ENCODE assay signal across 32 mouse cellular contexts in the genomic region with DNA sequence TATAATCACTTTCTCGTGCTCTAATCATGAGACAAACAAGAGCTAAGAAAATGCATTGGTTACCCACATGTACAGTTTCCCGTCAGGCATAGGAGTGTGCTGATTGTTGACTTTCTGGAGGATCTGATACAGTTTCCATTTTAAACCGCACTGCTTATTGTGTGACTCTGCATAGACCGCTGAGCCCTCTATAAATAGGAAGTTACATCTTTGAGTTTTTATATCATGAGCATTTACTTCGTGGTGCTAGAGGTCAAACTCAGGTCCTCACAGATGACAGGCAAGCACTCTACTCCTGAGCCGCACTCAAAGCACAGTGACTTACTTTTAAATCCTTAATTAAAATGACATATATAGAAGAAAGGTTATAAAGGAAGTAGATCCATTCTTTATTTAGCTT. TPM values are rescaled to one million over a fixed set of nuclear protein-coding genes. Genes with fewer than 3 reads are reported as not detected.
DNase-seq lines count a peak whose midpoint lies in the region; ATAC-seq and TF ChIP-seq lines count a peak whose summit lies in the region.
"Had no signal": no experiment of that assay in that cellular context is flagged by ENCODE, and none has a peak within 500 bp of the region (broad histone marks: within the 10 kb centered on the region; RNA-seq: fewer than 3 reads in every experiment).

No protein-coding gene starts in this region.

- no peaks in the 10 kb centered on the region for H3K9me3 ChIP-seq in heart, embryonic 11.5 days (replicated peaks; ENCODE audit: control insufficient read depth, low read length)
- H3K9me3 ChIP-seq in heart, embryonic 14.5 days (ENCODE audit: control insufficient read depth, low read length): no peaks in the 10 kb centered on the region
- no peaks in the 10 kb centered on the region for H3K9me3 ChIP-seq in heart, postnatal 0 days (replicated peaks; ENCODE audit: control insufficient read depth, low read length)
- H3K9me3 ChIP-seq: forebrain, embryonic 10.5 days; forebrain, embryonic 13.5 days; G1E had no signal

- H3K9ac ChIP-seq in heart, embryonic 11.5 days (ENCODE audit: low read depth, low read length): no peak overlapping the region
- peak overlapping the region; percentile 14; the same call in 1 of the 2 replicates for H3K9ac ChIP-seq in heart, embryonic 14.5 days (ENCODE audit: low read length)
- H3K9ac ChIP-seq in heart, postnatal 0 days (replicated peaks; ENCODE audit: low read depth, low read length): no peak overlapping the region
- H3K9ac ChIP-seq: forebrain, embryonic 13.5 days; hindbrain, embryonic 14.5 days had no signal

- no peak for TF ChIP-seq EP300 in heart, postnatal 0 days (IDR thresholded peaks at IDR 0.05; ENCODE audit: low read depth)

- 67% methylated on average over 6 of the region's 6 CpGs for WGBS in heart, embryonic 11.5 days (ENCODE audit: insufficient replicate concordance)
- 28% methylated on average over 6 of the region's 6 CpGs for WGBS in heart, embryonic 14.5 days
- WGBS in heart, postnatal 0 days: 20% methylated on average over 6 of the region's 6 CpGs

- intact Hi-C loops in gastrocnemius, adult 2 months (cut with DNase I): loop anchor here (5.0 kb wide), 2 partner anchors 77 to 127 kb away; no protein-coding TSS in a partner anchor
- intact Hi-C loops in heart, postnatal 14 days (cut with DNase I): no loop called here
- intact Hi-C loops in heart, postnatal 36 days (cut with DNase I): loop anchor here (5.0 kb wide), 1 partner anchor 77 kb away; no protein-coding TSS in a partner anchor

- no peak for TF ChIP-seq CTCF in gastrocnemius, adult 2 months (IDR thresholded peaks at IDR 0.05)
- no peak for TF ChIP-seq CTCF in heart, postnatal 0 days (IDR thresholded peaks at IDR 0.05; ENCODE audit: low read depth)

- H3K27ac ChIP-seq in gastrocnemius, adult 2 months: peak overlapping the region; percentile 83
- 0 out of 2 replicates have a peak overlapping the region, but pooled peaks have one; percentile 17 for H3K27ac ChIP-seq in heart, embryonic 11.5 days (ENCODE audit: low read depth, low read length)
- H3K27ac ChIP-seq in heart, embryonic 14.5 days (replicated peaks in 1 of 2; ENCODE audit: control insufficient read depth in 1 of 2, insufficient read depth in 1 of 2, low read depth in 2 of 2, low read length in 2 of 2): peak overlapping the region; percentile 79 to 86
- peak overlapping the region; percentile 83 for H3K27ac ChIP-seq in heart, postnatal 0 days (ENCODE audit: low read depth)
- H3K27ac ChIP-seq: forebrain, embryonic 10.5 days; hindbrain, embryonic 14.5 days; hindbrain, postnatal 0 days had no signal

- no peak for ATAC-seq in heart, embryonic 11.5 days (replicated peaks; ENCODE audit: insufficient number of reproducible peaks, low FRiP score, low TSS enrichment)
- peak; percentile 57; the same call in 1 of the 2 replicates for ATAC-seq in heart, embryonic 14.5 days (ENCODE audit: insufficient number of reproducible peaks, insufficient read depth, low FRiP score, low read depth)
- peak; percentile 83 for ATAC-seq in heart, postnatal 0 days (ENCODE audit: insufficient read depth, low read depth)
- ATAC-seq: forebrain, embryonic 13.5 days; forebrain, embryonic 16.5 days; hindbrain, postnatal 0 days; inflammation-experienced regulatory T-cells, adult 6 months; intestine, embryonic 16.5 days; Patski had no signal

- no peaks in the 10 kb centered on the region for H3K27me3 ChIP-seq in heart, embryonic 11.5 days (ENCODE audit: control insufficient read depth, insufficient read depth, low read length)
- no peaks in the 10 kb centered on the region for H3K27me3 ChIP-seq in heart, embryonic 14.5 days (ENCODE audit: control insufficient read depth, insufficient read depth, low read length)
- no peaks in the 10 kb centered on the region for H3K27me3 ChIP-seq in heart, postnatal 0 days (ENCODE audit: control insufficient read depth, insufficient read depth, low read length)
- H3K27me3 ChIP-seq: CH12.LX; forebrain, embryonic 13.5 days; Patski had no signal

- peak overlapping the region; percentile 32 for H3K4me3 ChIP-seq in gastrocnemius, adult 2 months
- H3K4me3 ChIP-seq in heart, embryonic 11.5 days (ENCODE audit: low read depth, low read length): no peak overlapping the region
- no peak overlapping the region; a peak in 1 of 4 replicates for H3K4me3 ChIP-seq in heart, embryonic 14.5 days (ENCODE audit: control insufficient read depth in 1 of 2, insufficient read depth in 1 of 2, low read depth in 1 of 2, low read length in 2 of 2)
- H3K4me3 ChIP-seq in heart, postnatal 0 days (ENCODE audit: low read depth, low read length): no peak overlapping the region
- H3K4me3 ChIP-seq: forebrain, embryonic 10.5 days; forebrain, embryonic 13.5 days had no signal

- H3K36me3 ChIP-seq in heart, embryonic 11.5 days (ENCODE audit: control insufficient read depth, insufficient read depth, low read length): peaks cover 9% of the 10 kb centered on the region; the same call in 1 of the 2 replicates
- H3K36me3 ChIP-seq in heart, embryonic 14.5 days (ENCODE audit: control insufficient read depth, insufficient read depth, low read length): peaks cover 65% of the 10 kb centered on the region
- peaks cover 38% of the 10 kb centered on the region for H3K36me3 ChIP-seq in heart, postnatal 0 days (replicated peaks; ENCODE audit: control insufficient read depth, insufficient read depth, low read length)

- H3K4me1 ChIP-seq in heart, embryonic 11.5 days (ENCODE audit: control insufficient read depth, insufficient read depth, low read length): peaks cover 5% of the 10 kb centered on the region; the same call in 1 of the 2 replicates
- peaks cover 5 to 32% of the 10 kb centered on the region in 2 experiments for H3K4me1 ChIP-seq in heart, embryonic 14.5 days (ENCODE audit: control insufficient read depth in 2 of 2, insufficient read depth in 2 of 2, low read length in 2 of 2)
- H3K4me1 ChIP-seq in heart, postnatal 0 days (ENCODE audit: control insufficient read depth, insufficient read depth): peaks cover 19% of the 10 kb centered on the region
- H3K4me1 ChIP-seq: forebrain, embryonic 10.5 days had no signal

- no peak overlapping the region for H3K4me2 ChIP-seq in heart, embryonic 11.5 days
- H3K4me2 ChIP-seq in heart, embryonic 14.5 days (ENCODE audit: low read length): peak overlapping the region; percentile 47
- H3K4me2 ChIP-seq in heart, postnatal 0 days (ENCODE audit: low read depth, low read length): peak overlapping the region; percentile 32
- H3K4me2 ChIP-seq: forebrain, embryonic 13.5 days; hindbrain, embryonic 14.5 days had no signal

- DNase-seq in gastrocnemius, adult 2 months: no peak
- DNase-seq in gastrocnemius, postnatal 10 days: no peak
- DNase-seq in heart, postnatal 14 days: no peak
- DNase-seq in heart, postnatal 36 days: no peak
- peak; percentile 69 for DNase-seq in heart, postnatal 0 days (ENCODE audit: low spot score)
- no peak for DNase-seq in layer of hippocampus, adult 11-12 months (ENCODE audit: low spot score)
- DNase-seq: adrenal gland, postnatal 10 days; adrenal gland, postnatal 36 days; B cell, adult 2 months; cerebellum, adult 18-20 months; cerebellum, adult 9-10 months; cerebellum, postnatal 14 days; gastrocnemius, postnatal 14 days; kidney, adult 18-20 months; kidney, adult 9 months had no signal

RNA-seq across cellular contexts. Expression of gene Calu, which starts 12.3 kb away (rescaled TPM):
- 100 to 1,000 TPM in 1 of 2 experiments, 10 to 100 TPM in 1; 73.7 to 104 TPM for total RNA-seq in gastrocnemius, adult 2 months (2021)
- total RNA-seq in gastrocnemius, postnatal 10 days (2021): 100 to 1,000 TPM; 169 to 187 TPM
- 443 and 519 TPM in 2 replicates for polyA plus RNA-seq in heart, embryonic 11.5 days (2014; fragmentation: Nextera tagmentation; extraction: Ambion mirVana)
- 100 to 1,000 TPM; 262 TPM for total RNA-seq in heart, postnatal 14 days (2021)
- 452 and 458 TPM in 2 replicates for polyA plus RNA-seq in heart, embryonic 14.5 days (2014; fragmentation: Nextera tagmentation; extraction: Ambion mirVana)
- total RNA-seq in heart, postnatal 36 days (2021): 100 to 1,000 TPM; 240 to 254 TPM
- total RNA-seq in heart, postnatal 0 days (2014; rRNA removed; ENCODE audit: low replicate concordance): 296 and 341 TPM in 2 replicates
- polyA plus RNA-seq in heart, postnatal 0 days (2015; fragmentation: Nextera tagmentation; extraction: Ambion mirVana): 278 and 287 TPM in 2 replicates

RNA-seq across cellular contexts. Expression of gene Opn1sw, which starts 28.1 kb away (rescaled TPM):
- total RNA-seq in gastrocnemius, adult 2 months (2021): under 1 TPM; 0.17 to 0.18 TPM
- under 1 TPM; 0.26 to 0.47 TPM for total RNA-seq in gastrocnemius, postnatal 10 days (2021)
- 0.27 and 0.30 TPM in 2 replicates for polyA plus RNA-seq in heart, embryonic 11.5 days (2014; fragmentation: Nextera tagmentation; extraction: Ambion mirVana)
- total RNA-seq in heart, postnatal 14 days (2021): not detected
- polyA plus RNA-seq in heart, embryonic 14.5 days (2014; fragmentation: Nextera tagmentation; extraction: Ambion mirVana): 0.46 and 1.1 TPM in 2 replicates
- under 1 TPM in 1 of 2 experiments, not detected in 1; 0.11 TPM for total RNA-seq in heart, postnatal 36 days (2021)
- 15.1 TPM in 1 of 2 replicates, not detected in the other for total RNA-seq in heart, postnatal 0 days (2014; rRNA removed; ENCODE audit: low replicate concordance)
- polyA plus RNA-seq in heart, postnatal 0 days (2015; fragmentation: Nextera tagmentation; extraction: Ambion mirVana): 0.12 and 0.40 TPM in 2 replicates
- total RNA-seq: adrenal gland, adult 18-20 months; adrenal gland, postnatal 10 days; adrenal gland, postnatal 36 days; CH12.LX; heart, adult 18-20 months had no signal
- polyA plus RNA-seq: G1E had no signal

RNA-seq across cellular contexts. Expression of gene Ccdc136, which starts 35.9 kb away (rescaled TPM):
- total RNA-seq in gastrocnemius, adult 2 months (2021): 10 to 100 TPM in 1 of 2 experiments, 1 to 10 TPM in 1; 9.6 to 10.5 TPM
- 10 to 100 TPM; 13.4 to 15.2 TPM for total RNA-seq in gastrocnemius, postnatal 10 days (2021)
- 27.0 and 30.2 TPM in 2 replicates for polyA plus RNA-seq in heart, embryonic 11.5 days (2014; fragmentation: Nextera tagmentation; extraction: Ambion mirVana)
- 1 to 10 TPM; 3.6 TPM for total RNA-seq in heart, postnatal 14 days (2021)
- 28.3 and 30.8 TPM in 2 replicates for polyA plus RNA-seq in heart, embryonic 14.5 days (2014; fragmentation: Nextera tagmentation; extraction: Ambion mirVana)
- total RNA-seq in heart, postnatal 36 days (2021): 1 to 10 TPM; 1.7 to 3.0 TPM
- 14.9 and 15.7 TPM in 2 replicates for total RNA-seq in heart, postnatal 0 days (2014; rRNA removed; ENCODE audit: low replicate concordance)
- 10.6 and 14.3 TPM in 2 replicates for polyA plus RNA-seq in heart, postnatal 0 days (2015; fragmentation: Nextera tagmentation; extraction: Ambion mirVana)

RNA-seq across cellular contexts. Expression of gene Fam71f1, which starts 41.3 kb away (rescaled TPM):
- total RNA-seq in gastrocnemius, adult 2 months (2021): not detected
- total RNA-seq in gastrocnemius, postnatal 10 days (2021): not detected
- 0.10 and 0.21 TPM in 2 replicates for polyA plus RNA-seq in heart, embryonic 11.5 days (2014; fragmentation: Nextera tagmentation; extraction: Ambion mirVana)
- total RNA-seq in heart, postnatal 14 days (2021): not detected
- 0.15 TPM in 1 of 2 replicates, not detected in the other for polyA plus RNA-seq in heart, embryonic 14.5 days (2014; fragmentation: Nextera tagmentation; extraction: Ambion mirVana)
- not detected for total RNA-seq in heart, postnatal 36 days (2021)
- not detected in 2 replicates for total RNA-seq in heart, postnatal 0 days (2014; rRNA removed; ENCODE audit: low replicate concordance)
- polyA plus RNA-seq in heart, postnatal 0 days (2015; fragmentation: Nextera tagmentation; extraction: Ambion mirVana): 0.07 TPM in 1 of 2 replicates, not detected in the other
- total RNA-seq: adrenal gland, adult 18-20 months; adrenal gland, postnatal 10 days; adrenal gland, postnatal 36 days; CH12.LX; gastrocnemius, postnatal 14 days; gastrocnemius, postnatal 4 days; heart, adult 18-20 months; hindbrain, postnatal 0 days had no signal
- polyA plus RNA-seq: embryonic facial prominence, embryonic 11.5 days; forebrain, embryonic 10.5 days; forebrain, embryonic 13.5 days; forebrain, embryonic 16.5 days; G1E; hindbrain, embryonic 11.5 days; hindbrain, embryonic 14.5 days; hindbrain, postnatal 0 days; inflammation-experienced regulatory T-cells, adult 6 months; intestine, embryonic 16.5 days had no signal

Comparison
In these comparisons a context has a peak if more than half of its experiments do, and no peak if none do; other contexts are left out.
1. H3K27ac ChIP-seq: peak in every context shown above with its lines; median percentile 83 in gastrocnemius, adult 2 months; 83 in heart, postnatal 0 days; 82 in heart, embryonic 14.5 days; 17 in heart, embryonic 11.5 days.